Mouse (Mus musculus) heart, postnatal 25 days (tissue): ENCODE data around the gene Olfr794. TPM values are rescaled to one million over a fixed set of nuclear protein-coding genes. Genes with fewer than 3 reads are reported as not detected.

Experiments used
- DNase-seq: peaks from one replicate; pipeline ENCODE4 v3.0.0; 2022; ENCODE audit warnings: low spot score
- intact Hi-C: fragments of 180-260 bp; cut with DNase I; formaldehyde crosslinking; loops from one replicate; pipeline ENCODE4 v1.15.1; 2025
- microRNA-seq: library from miRNA; unstranded; fragments of <30 nt; microRNA quantifications from one replicate; pipeline ENCODE4 v1.2.0, GENCODE M21; 2022
- total RNA-seq, 2 experiments: library from RNA; stranded (reverse); gene quantifications; 2 replicates each; pipeline ENCODE4 v1.2.3; 2021

Olfr794 gene
- total RNA-seq = not detected

DNA sequence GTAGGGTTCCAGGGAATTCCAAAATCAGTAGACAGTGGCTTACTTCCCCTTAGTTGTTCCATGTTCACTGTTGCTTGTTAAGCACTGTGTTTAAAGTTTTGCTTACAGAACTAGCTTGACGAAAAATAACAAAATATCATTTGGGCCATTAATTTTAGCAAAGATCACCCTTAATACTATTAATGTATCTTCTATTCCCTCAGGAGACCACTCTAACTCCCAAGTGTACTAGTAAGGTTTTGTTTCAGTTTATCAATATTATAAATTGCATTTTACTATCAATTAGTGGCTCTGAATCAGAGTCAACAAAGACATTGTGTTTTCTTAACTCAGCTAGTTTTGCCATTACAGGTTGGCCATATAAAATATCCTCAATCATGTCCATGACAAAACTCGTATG lies at the start of gene Olfr794:
Gene Olfr794 (plus strand): TSS at position 301 of the 400 bp plus-strand sequence.
- intact Hi-C loops = no loop called here
- no peak for DNase-seq

GRCm38 (mm10) chr10:129521492-129521891 lies 46.0 kb upstream of the Olfr794 start, which contains the start of gene Olfr791:
Olfr791 (plus strand) TSS chr10:129521792.
- DNase-seq = no peak
- intact Hi-C loops = no loop called here

DNA sequence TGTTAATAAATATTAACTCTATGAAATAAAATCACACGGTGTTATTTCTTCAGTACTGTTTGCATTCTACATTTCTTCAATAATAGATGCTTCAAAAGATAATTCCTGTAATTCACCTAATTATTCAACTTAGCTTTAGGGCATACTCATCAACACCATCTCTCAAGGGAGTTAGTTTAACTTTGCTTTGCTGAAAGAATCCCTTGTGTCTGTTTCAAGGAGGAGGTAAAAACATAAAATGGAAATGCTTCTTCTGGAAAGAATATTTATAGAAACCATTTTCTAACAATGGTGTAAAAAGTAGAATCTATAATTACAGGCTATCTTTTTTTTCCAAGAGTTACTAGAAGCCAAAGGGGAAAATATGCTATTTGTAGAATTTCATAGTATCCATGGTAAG lies 28.6 kb upstream of the Olfr794 start, which contains the start of gene Olfr792:
Gene Olfr792 (plus strand): TSS at position 301 of the 400 bp plus-strand sequence.
- intact Hi-C loops = no loop called here
- DNase-seq = no peak

GRCm38 (mm10) chr10:129549354-129549753 lies 18.1 kb upstream of the Olfr794 start:
- intact Hi-C loops = no loop called here

GRCm38 (mm10) chr10:129577066-129577465 lies 9.6 kb downstream of the Olfr794 start:
- no peak for DNase-seq
- intact Hi-C loops = no loop called here

More at GRCm38 (mm10) chr10:129549354-129549753, 18.1 kb upstream of the Olfr794 start:
- no peak for DNase-seq

GRCm38 (mm10) chr10:129612470-129612869 lies 45.0 kb downstream of the Olfr794 start, which contains the start of gene Olfr796:
Olfr796 (minus strand) TSS chr10:129612570.
- no peak for DNase-seq
- intact Hi-C loops = no loop called here

DNA sequence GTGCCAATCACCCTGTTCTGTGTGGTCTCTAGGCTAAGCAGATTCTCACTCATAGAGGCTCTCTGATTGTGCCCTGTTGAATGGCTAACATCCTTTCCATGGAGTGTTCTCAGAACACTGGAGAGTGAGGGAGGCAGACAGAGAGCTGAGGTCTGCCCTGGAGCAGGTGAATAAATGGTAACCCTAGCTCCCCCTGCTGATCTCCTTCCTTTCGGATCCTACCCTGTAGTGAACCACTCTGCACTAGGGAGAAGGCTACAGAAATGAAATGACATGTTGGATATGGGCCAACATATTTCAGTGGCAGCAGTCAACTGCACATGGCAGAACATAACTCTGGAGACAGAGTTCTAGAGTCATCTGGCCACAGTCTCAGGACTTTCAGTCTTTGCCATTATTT lies 54.3 kb downstream of the Olfr794 start:
- no peak for DNase-seq
- intact Hi-C loops = no loop called here

Small RNA genes lying within 50 kb of the gene (microRNA-seq; reads per million reads assigned to microRNA genes)
- not detected for gene Gm23252

Other genes starting within 250 kb of the Olfr794 start
- not detected for gene Olfr780, start 249.5 kb upstream of the Olfr794 start, total RNA-seq
- not detected for gene Olfr781, start 238.8 kb upstream of the Olfr794 start, total RNA-seq
- gene Olfr782, start 218.8 kb upstream of the Olfr794 start, total RNA-seq = not detected
- not detected for gene Olfr784, start 183.6 kb upstream of the Olfr794 start, total RNA-seq
- gene Olfr785, start 162.2 kb upstream of the Olfr794 start, total RNA-seq = not detected
- gene Olfr786, start 140.3 kb upstream of the Olfr794 start, total RNA-seq = not detected
- gene Olfr787, start 105.8 kb upstream of the Olfr794 start, total RNA-seq = not detected
- not detected for gene Olfr788, start 96.7 kb upstream of the Olfr794 start, total RNA-seq
- gene Olfr789, start 82.9 kb upstream of the Olfr794 start, total RNA-seq = not detected
- gene Olfr790, start 69.2 kb upstream of the Olfr794 start, total RNA-seq = not detected
- gene Olfr791, start 45.9 kb upstream of the Olfr794 start, total RNA-seq = not detected
- gene Olfr792, start 28.5 kb upstream of the Olfr794 start, total RNA-seq = not detected
- gene Olfr796, start 44.9 kb downstream of the Olfr794 start, total RNA-seq = not detected
- gene Olfr798, start 60.3 kb downstream of the Olfr794 start, total RNA-seq = not detected
- gene Olfr799, start 69.8 kb downstream of the Olfr794 start, total RNA-seq = not detected
- gene Olfr800, start 90.0 kb downstream of the Olfr794 start, total RNA-seq = not detected
- gene Olfr801, start 106.2 kb downstream of the Olfr794 start, total RNA-seq = not detected
- not detected for gene Olfr802, start 120.5 kb downstream of the Olfr794 start, total RNA-seq
- not detected for gene Olfr803, start 126.6 kb downstream of the Olfr794 start, total RNA-seq
- gene Olfr804, start 135.6 kb downstream of the Olfr794 start, total RNA-seq = not detected
- gene Olfr805, start 161.7 kb downstream of the Olfr794 start, total RNA-seq = not detected
- gene Olfr806, start 174.3 kb downstream of the Olfr794 start, total RNA-seq = not detected
- gene Olfr807, start 190.1 kb downstream of the Olfr794 start, total RNA-seq = not detected
- gene Olfr808, start 197.8 kb downstream of the Olfr794 start, total RNA-seq = not detected
- gene Olfr809, start 207.0 kb downstream of the Olfr794 start, total RNA-seq = not detected
- gene Olfr810, start 227.3 kb downstream of the Olfr794 start, total RNA-seq = not detected
- not detected for gene Olfr811, start 236.7 kb downstream of the Olfr794 start, total RNA-seq